Mouse (Mus musculus): ENCODE measurements around the gene Ing1.
"Not testable (repeated sequence)": the region's sequence is repeated elsewhere in the genome, so short reads cannot be mapped to it uniquely, and the experiment has no call there.

Ing1 gene

DNA sequence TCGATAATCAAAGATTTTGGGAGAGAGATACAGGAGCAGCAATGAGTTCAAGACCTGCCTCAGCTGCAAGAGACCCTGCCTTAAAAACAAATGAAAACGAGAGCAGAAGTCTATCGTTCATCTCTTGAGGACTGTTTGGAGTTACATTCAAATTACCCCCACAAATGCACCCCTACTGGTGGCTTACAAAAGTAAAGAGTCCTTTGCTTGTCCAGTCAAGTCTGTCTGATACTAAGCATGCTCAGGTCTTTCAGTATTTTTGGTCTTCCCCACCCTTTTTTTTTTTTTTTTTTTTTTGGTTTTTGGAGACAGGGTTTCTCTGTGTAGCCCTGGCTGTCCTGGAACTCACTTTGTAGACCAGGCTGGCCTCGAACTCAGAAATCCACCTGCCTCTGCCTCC lies 3.9 kb upstream of the Ing1 start:
- not testable (repeated sequence) for DNase-seq

DNA sequence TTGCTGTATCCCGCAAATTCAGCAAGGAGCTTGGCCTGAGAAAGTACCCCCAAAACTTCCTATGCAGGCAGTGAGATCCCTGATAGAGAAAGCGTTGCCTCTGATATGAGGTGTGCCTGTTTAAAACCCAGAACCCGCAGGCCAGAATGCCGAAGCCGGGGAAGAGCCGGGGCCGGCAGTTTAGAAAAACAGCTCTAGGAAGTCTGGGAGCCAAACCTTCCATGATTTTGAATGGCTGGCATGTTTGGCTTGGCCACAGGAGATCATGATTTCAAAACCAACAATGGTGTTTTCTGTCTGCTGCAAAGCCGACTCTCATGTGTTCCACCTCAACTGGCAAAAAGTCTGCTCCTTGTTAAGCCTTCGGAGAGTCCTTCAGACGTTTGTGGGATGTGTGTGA lies 3.0 kb upstream of the Ing1 start:
- no peak for DNase-seq

DNA sequence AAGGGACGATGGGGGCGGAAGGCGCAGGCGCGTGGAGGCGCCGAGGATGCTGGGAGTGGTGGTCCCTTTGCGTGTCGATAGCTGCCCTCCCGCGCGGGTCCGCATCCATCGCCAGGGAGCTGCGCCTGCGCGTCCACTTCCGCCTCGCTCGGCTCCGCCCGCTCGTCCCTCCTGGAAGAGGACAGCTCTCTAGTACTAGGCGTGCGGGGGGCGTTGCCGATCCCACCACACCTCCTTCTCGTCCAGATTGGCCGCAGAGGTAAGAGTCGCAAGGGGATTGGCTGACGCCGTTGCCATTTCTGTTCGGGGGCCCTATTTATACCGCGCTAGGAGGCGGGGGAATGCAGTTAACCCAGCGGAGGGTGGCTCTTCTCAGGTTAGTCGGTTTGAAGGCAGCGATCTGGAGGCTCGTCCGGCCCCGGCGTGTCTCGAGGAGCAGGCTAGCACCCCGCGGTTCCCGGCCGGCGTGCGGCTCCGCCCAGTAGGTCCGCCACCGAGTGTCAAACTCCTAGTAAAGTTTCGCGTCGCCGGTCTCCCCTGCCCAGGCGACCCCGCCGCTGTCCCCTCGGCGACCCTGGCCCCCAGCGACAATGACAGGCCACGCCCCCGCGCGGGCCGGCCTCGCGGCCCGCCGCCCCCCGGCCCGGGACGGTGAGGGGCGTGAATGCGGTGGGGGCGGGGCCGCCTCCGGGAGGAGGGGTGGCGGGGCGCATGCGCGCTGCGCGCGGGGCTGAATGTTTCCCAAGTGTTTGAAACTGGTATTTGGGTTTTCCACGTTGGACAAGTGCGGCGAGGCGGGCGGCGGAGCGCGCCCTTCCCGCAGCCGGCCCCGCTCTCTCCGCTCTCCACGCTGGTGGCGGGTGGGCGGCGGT lies 585 bp downstream of the Ing1 start:
- DNase-seq = peak; percentile 97

DNA sequence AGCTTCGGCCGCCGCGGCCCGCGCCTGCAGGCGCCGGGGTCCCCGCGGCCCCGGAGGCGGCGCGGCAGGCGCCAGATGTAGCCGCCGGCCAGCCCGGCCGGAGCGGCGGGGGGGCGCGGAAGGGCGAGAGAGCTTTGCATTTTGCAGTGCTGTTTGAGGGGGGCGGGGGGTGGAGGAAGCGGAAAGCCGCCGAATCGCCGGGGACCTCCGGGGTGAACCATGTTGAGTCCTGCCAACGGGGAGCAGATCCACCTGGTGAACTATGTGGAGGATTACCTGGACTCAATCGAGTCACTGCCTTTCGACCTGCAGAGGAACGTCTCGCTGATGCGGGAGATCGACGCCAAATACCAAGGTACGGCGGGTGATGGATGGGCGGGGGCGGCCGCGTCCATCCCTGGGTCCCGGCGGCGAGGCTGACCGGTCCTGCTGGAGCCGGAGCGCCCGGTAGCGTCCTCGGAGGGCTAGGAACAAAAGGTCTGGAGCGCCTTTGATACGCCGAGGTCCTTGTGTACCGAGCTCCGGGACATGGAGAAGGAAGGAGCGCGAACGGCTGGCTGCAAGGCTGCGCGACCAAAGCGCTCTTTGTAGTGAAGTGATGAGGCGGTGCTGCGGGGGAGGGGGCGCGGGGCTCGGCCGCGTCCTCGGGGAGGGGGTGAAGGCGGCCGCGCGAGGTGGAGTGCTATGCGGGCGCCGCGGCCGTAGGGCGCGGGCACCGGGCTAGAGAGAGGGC lies 1.5 kb downstream of the Ing1 start:
- DNase-seq = peak; percentile 64

DNA sequence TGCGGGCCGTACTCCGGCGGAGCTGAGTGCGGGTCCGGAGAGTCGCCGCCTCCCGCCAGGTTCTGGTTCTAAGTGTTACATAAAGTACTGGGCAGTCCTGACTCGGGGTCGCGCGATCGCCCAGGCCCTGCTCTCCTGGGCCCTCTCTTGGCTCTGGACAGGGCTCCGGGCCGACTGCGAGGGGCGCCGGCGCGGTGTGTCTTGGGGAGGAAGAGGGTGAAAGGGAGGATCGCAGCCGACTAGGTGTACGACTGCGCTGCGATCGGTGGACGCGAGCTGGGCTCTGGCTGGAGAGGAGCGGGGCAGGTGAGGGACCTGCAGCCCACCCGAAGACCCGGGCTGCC lies 2.0 kb downstream of the Ing1 start:
- DNase-seq = no peak

DNA sequence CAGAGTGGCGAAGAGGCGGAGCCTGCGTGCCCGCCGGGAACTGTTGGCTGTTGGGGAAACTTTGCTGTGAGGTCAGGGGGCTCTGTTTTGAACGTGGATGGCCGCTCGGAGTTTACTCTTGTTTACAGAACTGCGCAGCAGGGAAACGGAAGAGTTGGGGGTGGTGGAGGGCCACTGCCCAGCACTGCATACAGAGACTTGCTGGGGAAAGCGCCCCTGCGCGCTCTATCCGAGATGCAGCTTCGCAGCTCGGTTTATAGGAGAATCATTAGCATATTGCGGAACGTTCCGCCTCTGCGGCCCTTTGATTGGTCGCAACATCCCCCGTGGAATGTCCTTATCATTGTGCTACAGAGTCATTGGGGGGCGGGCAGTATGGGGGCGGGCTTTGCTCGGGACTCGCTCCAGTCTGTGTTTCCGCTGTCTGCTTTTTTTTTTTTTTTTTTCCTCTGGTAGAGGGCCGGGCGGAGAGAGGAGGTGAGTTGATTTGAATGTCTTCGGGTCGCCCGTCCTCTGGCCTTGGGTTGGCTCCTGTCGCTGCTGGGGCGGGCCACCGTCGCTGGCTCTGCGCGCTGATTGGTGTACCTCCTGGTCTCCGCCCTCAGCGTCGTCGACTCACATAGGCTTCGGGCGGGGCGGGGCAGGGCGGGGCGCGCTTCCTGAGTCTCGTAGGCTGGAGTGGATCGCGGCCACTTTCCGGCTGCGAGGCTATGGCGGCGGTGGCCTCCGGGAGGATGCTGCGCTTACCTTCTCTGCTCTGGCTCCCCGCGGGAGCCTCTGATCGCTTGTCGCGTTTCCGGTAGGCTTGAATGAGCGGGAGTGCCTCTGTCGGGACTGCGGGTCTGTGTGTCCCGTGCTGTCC lies 2.6 kb downstream of the Ing1 start:
- DNase-seq = peak; percentile 98

DNA sequence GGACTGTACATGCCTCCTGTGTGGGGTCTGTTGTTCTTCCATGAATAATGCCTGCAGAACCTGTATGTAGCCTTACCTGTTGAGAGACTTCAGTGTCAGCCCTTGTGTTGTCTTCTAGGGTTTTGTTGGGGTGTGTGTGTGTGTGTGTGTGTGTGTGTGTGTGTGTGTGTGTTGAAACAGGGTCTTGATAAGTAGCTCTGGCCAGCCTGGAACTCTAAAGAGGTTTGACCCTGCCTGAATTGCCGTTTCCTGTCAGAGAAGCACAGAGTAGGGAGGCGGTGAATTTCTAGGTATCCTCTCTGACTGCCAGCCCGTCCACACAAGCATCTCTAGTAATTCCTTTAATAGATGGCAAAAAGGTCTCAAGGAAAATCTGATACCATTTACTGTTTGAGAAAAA lies 4.1 kb downstream of the Ing1 start:
- no peak for DNase-seq

DNA sequence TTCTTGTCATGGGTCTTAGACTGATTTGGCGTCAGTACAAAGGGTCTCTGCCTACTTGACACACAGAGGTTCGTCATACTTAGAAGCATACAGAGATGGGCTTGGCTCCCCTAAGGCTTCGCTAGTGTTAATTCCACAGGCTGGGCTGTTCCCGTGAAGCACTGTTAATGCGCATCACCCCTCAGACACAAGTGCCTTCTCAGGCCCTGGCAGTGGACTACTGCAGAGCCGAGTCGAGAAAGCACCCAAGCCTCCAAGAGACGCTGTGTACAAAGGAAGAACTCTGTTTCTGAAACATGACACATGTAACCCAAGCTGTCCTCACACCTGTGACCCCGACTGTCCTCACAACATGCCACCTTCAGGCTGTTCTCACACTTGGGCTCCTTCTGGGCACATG lies 4.8 kb downstream of the Ing1 start:
- no peak for DNase-seq

DNA sequence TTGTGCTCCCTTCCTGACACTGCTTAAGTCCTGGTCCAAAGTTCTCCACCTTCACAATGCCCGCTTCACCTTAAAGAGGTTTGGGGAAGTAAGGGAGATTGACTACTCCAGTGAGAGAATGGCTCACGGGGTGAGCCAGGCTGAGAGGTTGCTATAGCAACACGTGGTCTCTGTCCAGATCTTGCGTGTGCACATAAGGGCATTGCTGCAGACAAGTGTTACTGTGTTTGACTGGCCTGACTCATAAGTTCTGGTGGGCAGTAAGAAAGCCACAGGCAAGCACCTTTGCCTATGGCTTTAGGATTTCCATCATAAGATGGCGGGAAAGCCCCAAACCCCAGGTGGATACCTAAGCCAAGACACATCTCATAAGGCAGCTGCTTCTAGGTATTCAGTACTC lies 8.9 kb downstream of the Ing1 start:
- DNase-seq = no peak

DNA sequence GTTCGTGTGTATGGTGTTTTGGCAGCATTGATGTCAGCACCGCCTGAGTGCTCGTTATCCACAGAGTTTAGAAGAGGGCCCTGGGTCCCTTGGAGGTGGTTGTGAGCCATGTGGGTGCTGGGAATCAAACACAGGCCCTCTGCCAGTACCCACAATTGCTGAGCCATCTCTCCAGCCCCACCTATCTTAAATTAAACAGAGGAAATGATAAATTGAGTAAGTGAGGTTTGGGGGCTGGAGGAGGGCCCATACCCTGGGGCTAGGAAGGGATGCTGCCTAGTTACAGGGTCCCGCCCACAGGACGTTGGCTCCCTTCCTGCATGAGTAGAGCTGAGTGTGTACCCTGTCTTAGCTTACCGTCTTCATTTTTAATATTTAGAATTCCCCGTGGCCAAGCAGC lies 9.3 kb downstream of the Ing1 start:
- no peak for DNase-seq

DNA sequence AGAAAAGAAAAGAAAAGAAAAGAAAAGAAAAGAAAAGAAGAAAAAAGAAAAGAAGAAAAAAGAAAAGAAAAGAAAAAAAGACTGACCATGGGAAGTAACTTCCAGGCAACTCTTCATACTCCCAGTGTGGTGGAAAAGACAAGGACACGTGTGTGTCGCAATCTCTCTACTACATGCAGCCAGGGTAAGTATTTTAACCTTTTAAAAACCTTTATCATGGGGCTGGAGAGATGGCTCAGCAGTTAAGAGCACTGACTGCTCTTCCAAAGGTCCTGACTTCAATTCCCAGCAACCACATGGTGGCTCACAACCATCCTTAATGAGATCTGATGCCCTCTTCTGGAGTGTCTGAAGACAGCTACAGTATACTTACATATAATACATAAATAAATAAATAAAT lies 12.8 kb downstream of the Ing1 start:
- not testable (repeated sequence) for DNase-seq

DNA sequence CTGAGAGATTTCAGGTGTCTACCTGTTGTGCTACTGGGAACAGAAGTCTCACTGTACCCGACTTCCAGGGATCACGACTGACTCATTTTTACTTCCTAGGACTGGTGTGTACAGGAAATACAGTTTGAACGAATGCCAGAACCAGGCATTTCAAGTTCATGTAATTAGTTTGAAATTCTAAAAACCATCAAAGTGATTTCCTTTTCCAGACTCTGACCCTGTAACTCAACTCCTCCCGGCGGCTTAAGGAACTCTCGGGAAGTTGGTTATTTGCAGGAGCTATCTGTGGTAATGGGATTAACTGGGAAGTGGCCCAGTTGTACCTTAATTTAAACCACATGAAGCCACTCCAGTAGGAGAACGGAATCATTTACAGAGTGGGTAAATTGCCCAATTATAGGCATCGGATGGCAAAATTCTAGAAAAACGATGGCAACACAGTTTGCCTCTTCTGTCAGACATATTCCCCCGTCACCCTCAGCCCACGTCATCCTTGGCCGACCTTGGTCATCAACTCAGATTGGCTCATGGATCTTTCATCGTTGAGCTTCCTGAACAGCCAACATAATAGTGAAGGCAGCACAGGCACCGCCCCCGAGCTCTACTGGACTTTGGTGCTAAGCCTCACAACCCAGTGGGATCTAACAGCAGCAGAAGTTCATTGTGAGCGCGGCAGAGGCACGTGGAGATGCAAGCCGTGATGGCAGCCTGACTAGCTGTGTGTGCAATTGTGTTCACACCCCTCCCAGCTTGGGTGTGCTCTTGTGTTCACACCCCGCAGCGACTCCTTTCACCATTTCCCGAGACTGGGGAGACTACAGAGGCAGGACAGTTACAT lies 14.1 kb downstream of the Ing1 start:
- no peak for DNase-seq

DNA sequence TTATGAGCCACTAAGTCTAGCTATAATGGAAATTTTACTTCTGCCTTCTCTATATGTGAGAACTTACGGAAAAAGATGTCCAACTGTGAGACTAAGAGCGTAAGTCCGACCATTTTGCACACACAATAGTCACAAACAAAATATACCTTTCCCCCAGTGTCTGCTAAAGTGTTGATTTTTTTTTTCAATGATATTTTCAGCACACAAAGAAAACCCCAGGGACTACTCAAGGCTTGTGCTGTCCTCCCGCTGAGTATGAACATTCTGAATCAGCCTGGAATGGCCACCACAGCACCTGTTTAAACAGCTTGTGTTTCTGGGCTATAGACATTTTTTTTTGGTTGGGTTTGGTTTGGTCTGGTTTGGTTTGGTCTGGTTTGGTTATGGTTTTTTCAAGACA lies 15.4 kb downstream of the Ing1 start:
- no peak for DNase-seq

DNA sequence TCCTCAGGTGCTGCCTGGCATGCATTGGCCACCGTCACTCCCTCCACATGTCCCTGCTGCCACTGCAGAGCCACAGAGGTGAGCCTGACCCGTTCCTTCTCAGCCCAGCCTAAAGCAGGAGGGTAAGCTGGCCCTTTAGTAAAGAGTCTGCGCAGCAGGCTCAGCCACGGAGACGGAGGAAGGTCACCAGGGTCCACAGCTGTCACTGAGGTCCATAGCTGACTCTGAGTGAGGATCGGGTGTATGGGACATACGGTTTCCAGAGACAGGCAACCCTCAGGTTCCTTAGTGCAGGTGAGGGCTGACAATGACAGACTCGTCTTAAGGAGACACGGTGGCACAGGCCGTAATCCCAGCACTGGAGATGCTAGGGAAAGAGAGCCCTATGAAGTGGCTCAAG lies 16.6 kb downstream of the Ing1 start:
- DNase-seq = no peak

DNA sequence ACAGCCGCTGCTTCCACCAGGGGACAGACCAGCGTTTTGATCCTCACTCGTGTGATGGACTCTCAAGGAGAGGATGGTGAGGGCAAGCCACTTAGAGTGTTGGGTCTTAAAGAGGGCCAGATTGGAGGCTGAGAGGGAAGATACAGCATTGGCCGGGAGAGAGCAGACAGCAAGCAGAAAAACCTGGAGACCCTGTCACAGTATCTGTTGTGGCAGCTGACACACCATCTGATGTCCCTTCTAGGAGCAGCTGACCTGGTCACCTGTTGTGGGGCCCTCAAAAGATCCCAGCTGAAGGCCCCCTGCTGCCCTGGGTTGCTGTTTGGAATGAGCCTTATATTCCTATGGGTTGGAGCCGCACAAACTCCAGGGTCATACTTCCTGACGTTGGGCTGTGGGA lies 17.1 kb downstream of the Ing1 start:
- DNase-seq = no peak

DNA sequence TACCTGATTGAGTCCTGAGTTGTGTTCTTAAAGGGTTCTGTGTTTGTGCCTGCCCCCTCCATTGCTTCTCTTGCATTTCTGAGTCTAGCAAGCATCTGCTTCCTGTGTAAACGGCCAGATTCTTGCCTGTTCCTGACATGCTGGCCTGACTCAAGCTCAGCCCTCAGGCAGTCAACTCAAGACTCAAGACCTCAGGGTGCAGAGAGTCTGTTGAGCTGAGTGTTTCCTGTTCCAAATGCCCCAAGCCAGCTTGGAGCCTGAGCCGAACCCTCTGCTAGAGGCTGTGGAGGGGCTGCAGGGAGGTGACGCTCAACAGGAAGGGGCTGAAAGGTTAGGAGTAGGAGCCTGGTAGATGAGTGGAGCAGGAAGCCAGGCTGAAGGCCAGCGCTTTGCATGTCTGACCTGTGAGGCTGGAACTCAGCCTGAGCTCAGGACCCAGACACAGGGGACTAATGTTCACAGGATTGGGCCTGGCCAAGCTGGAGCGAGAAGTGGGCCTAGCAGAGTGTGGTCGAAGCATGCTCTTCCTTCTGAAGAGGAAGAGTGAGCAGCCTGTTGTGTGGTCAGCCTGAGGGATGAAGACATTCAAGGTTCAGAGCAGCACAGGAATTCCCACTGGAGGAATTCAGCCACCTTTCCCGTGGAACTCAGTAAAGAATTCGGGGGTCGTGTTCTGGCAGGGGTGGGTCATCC lies 19.7 kb downstream of the Ing1 start:
- DNase-seq = no peak

DNA sequence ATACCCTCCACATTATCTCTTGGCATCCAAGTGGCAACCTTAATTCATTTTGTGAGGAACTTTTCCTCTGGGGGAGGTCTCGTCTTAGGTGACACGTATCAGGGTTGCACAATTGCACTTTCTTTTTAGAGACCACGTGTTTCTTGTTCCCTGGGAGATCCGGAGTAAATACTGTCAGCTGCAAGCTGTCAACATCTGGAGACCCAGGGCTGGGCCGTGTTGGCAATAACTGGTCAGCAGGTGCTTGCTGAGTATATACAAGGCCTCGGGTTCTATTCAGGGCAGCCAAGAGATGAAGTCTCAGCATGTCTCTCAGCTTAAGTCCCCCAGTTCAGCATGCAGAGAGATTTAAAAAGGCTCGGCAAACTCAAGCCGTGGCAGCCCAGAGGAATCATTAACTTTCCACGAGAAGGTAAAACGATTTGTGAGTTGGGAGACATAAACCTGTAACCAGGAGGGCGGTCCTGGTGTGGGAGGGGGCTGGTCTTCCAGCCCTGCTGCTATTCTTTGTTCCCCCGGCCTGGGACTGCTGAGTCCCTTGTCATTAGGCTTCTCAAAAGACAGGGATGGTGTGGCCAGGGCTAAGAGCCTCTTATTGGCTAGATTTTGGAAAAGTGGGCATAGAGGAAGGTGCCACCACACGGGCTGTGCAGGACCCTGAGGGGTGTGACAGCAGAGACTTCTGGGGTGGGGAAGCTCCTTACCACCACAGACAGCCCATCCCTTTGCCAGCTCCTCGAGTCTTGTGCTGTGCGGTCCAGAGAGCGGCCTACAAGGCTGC lies 20.4 kb downstream of the Ing1 start:
- DNase-seq = no peak

DNA sequence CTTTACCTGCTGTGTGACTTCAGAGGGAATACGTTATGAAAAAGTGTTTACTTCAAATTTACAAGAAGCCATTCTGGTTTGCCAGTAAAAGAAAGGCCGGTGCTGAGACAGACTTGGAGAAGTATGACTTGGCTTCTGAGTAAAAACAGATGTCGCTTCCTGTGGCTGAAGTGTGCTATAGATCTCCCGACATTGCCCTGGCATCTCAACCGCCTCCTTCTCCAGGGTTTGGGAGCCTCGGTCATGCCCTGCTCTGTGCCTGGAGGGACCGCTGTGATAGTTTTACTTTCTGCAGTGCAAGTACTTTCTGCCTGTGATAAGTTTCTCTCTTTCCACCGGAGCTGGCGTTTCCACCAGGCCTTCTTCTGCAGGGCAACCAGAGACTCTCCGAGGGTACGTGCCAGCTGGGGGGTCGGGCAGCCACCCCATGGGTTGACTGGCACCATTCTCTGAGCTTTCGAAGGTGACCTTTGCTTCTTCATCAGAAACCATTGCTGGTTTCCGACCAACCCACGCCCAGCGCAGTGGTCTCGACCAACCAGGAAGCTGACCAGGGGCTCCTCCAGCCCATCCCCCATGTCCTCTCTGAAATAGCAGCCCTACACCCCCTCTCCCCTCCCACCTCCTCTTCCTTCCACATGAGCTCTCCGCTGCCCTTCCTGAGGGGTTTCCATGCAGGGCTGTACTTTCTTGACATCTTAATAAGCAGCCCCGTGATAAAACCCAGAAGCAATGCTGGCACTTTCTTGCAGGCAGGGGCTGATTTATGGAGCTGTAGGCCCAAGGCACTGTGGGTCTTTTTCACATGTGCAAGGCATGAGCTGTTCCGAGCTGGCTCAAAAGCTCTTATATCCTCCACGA lies 30.4 kb downstream of the Ing1 start:
- DNase-seq = no peak

DNA sequence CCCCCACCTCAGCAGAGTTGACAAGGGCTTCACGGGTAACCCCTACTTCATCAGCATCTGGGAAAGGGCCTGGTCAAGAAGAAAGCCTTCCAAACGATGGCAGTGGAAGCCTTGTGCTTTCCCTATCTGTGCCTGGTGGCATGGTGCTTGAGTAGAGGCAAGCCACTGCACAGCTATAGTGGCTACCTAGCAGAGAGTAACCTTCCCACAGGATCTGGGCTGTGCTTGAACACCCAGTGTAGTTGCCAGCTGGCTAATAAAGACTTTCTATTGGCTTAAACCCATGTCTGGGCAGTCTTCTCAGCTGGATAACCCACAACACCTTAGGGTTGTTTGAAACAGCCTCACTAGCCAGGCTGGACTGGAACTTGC lies 31.0 kb downstream of the Ing1 start:
- no peak for DNase-seq

DNA sequence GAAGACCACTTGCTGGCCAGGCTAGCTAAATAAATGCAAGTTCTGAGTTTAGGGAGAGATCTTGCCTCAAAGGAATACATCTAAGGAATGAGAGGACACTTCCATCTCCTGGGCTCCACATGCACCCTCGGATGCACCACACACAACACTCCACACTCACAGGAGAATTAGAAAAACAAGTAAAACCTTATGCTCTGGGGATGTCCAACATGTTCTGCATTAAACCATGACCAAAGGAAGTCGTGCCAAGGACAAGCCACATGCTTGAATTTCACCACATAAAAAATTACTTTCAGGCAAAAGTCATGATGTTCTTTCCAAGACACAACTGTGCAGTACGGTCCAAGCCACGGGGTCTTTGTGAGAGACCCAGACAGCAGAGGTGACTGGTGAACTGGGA lies 36.5 kb downstream of the Ing1 start:
- DNase-seq = no peak

All from kidney, adult 18-20 months (tissue).